In genomic region chr2:135559933-135560710, GRCm38 (mm10) we compare ENCODE assay signal across 16 mouse cellular contexts.
DNase-seq lines count a peak whose midpoint lies in the region; ATAC-seq and TF ChIP-seq lines count a peak whose summit lies in the region.
"Had no signal": no experiment of that assay in that cellular context is flagged by ENCODE, and none has a peak within 500 bp of the region (broad histone marks: within the 10 kb centered on the region; RNA-seq: fewer than 3 reads in every experiment).

No protein-coding gene starts in this region.

- no peaks in the 10 kb centered on the region for H3K36me3 ChIP-seq in heart, embryonic 13.5 days
- H3K36me3 ChIP-seq in testis, adult 2 months (ENCODE audit: control insufficient read depth, insufficient read depth, low read length): no peaks in the 10 kb centered on the region
- H3K36me3 ChIP-seq in heart, embryonic 16.5 days (ENCODE audit: control insufficient read depth, insufficient read depth): no peaks in the 10 kb centered on the region
- H3K36me3 ChIP-seq: embryonic facial prominence, embryonic 12.5 days; forebrain, embryonic 10.5 days; lung, embryonic 15.5 days; midbrain, embryonic 12.5 days had no signal

- H3K27me3 ChIP-seq in heart, embryonic 13.5 days (replicated peaks): no peaks in the 10 kb centered on the region
- no peaks in the 10 kb centered on the region for H3K27me3 ChIP-seq in testis, adult 2 months (ENCODE audit: control insufficient read depth, insufficient read depth, low read length)
- no peaks in the 10 kb centered on the region for H3K27me3 ChIP-seq in heart, embryonic 16.5 days (ENCODE audit: control insufficient read depth, insufficient read depth, low read length)
- H3K27me3 ChIP-seq: embryonic facial prominence, embryonic 12.5 days; lung, embryonic 15.5 days; midbrain, embryonic 12.5 days had no signal

- no peak overlapping the region for H3K4me3 ChIP-seq in heart, embryonic 13.5 days
- H3K4me3 ChIP-seq in testis, adult 2 months (ENCODE audit: control insufficient read depth, low read depth, low read length): no peak overlapping the region
- no peak overlapping the region for H3K4me3 ChIP-seq in heart, embryonic 16.5 days (ENCODE audit: low read length)
- H3K4me3 ChIP-seq: embryonic facial prominence, embryonic 12.5 days; forebrain, embryonic 10.5 days; lung, embryonic 15.5 days; midbrain, embryonic 12.5 days had no signal

- TF ChIP-seq CTCF in testis, adult 2 months (IDR thresholded peaks at IDR 0.05; ENCODE audit: control insufficient read depth, insufficient read depth, insufficient replicate concordance, low read depth, low read length): no peak

- no peak overlapping the region for H3K9ac ChIP-seq in heart, embryonic 13.5 days
- H3K9ac ChIP-seq in heart, embryonic 16.5 days (ENCODE audit: low read length): no peak overlapping the region
- H3K9ac ChIP-seq: embryonic facial prominence, embryonic 12.5 days; lung, embryonic 15.5 days; midbrain, embryonic 12.5 days had no signal

- no peak for DNase-seq in heart, postnatal 25 days (ENCODE audit: low spot score)
- no peak for DNase-seq in testis, postnatal 10 days (ENCODE audit: low spot score)
- DNase-seq in testis, postnatal 14 days (ENCODE audit: low spot score): peak; percentile 25
- DNase-seq in cerebellum, adult 9-10 months: no peak
- no peak for DNase-seq in ovary, postnatal 36 days (ENCODE audit: low spot score)
- DNase-seq: adrenal gland, adult 2 months; cerebellum, postnatal 25 days; thymus, postnatal 4 days had no signal

- 72% methylated on average over 9 of the region's 9 CpGs for WGBS in heart, embryonic 13.5 days
- 74% methylated on average over 9 of the region's 9 CpGs for WGBS in heart, embryonic 16.5 days

- no peak for TF ChIP-seq POLR2A in testis, adult 2 months (IDR thresholded peaks at IDR 0.05; ENCODE audit: control insufficient read depth, low read depth, low read length)

- no peak overlapping the region for H3K4me2 ChIP-seq in heart, embryonic 13.5 days
- H3K4me2 ChIP-seq in heart, embryonic 16.5 days (ENCODE audit: low read depth, low read length): no peak overlapping the region
- H3K4me2 ChIP-seq: embryonic facial prominence, embryonic 12.5 days; lung, embryonic 15.5 days; midbrain, embryonic 12.5 days had no signal

- peak overlapping the region; percentile 20; the same call in 1 of the 2 replicates for H3K27ac ChIP-seq in heart, embryonic 13.5 days (replicated peaks)
- H3K27ac ChIP-seq in testis, adult 2 months (ENCODE audit: control insufficient read depth, insufficient read depth, low read depth, low read length): peak overlapping the region; percentile 47
- H3K27ac ChIP-seq in heart, embryonic 16.5 days (ENCODE audit: low read length): peak overlapping the region; percentile 28
- H3K27ac ChIP-seq: embryonic facial prominence, embryonic 12.5 days; forebrain, embryonic 10.5 days; lung, embryonic 15.5 days; midbrain, embryonic 12.5 days had no signal

- intact Hi-C loops in heart, postnatal 25 days (cut with DNase I): loop anchor here (2.0 to 5.0 kb wide), 4 partner anchors 133 to 362 kb away; no protein-coding TSS in a partner anchor

- no peak for ATAC-seq in heart, embryonic 13.5 days (ENCODE audit: extremely low read depth, insufficient number of reproducible peaks, low FRiP score, low TSS enrichment)
- no peak for ATAC-seq in heart, embryonic 16.5 days (replicated peaks; ENCODE audit: extremely low read depth, insufficient read depth, low FRiP score)
- ATAC-seq: CD4-positive, CD25-positive, alpha-beta regulatory T cell, adult 4 months had no signal

- H3K4me1 ChIP-seq in heart, embryonic 13.5 days: peaks cover 8% of the 10 kb centered on the region
- peaks cover 2% of the 10 kb centered on the region; the same call in 1 of the 2 replicates for H3K4me1 ChIP-seq in testis, adult 2 months (ENCODE audit: control insufficient read depth, insufficient read depth, low read length)
- peaks cover 6% of the 10 kb centered on the region; the same call in 1 of the 2 replicates for H3K4me1 ChIP-seq in heart, embryonic 16.5 days (ENCODE audit: control insufficient read depth, insufficient read depth, low read length)
- H3K4me1 ChIP-seq: embryonic facial prominence, embryonic 12.5 days; midbrain, embryonic 12.5 days had no signal

- H3K9me3 ChIP-seq in heart, embryonic 13.5 days: no peaks in the 10 kb centered on the region; the same call in 1 of the 2 replicates
- H3K9me3 ChIP-seq in heart, embryonic 16.5 days (replicated peaks; ENCODE audit: control insufficient read depth, low read length): no peaks in the 10 kb centered on the region; the same call in 1 of the 2 replicates
- H3K9me3 ChIP-seq: embryonic facial prominence, embryonic 12.5 days; lung, embryonic 15.5 days; midbrain, embryonic 12.5 days had no signal
